Mouse (Mus musculus) lung, embryonic 15.5 days (tissue): Measurements from ENCODE around the gene F2r. TPM values are rescaled to one million over a fixed set of nuclear protein-coding genes. Genes with fewer than 3 reads are reported as not detected.

ENCODE experiments used
- ATAC-seq: fragments of 200-750 bp; cut with Nextera tagmentation; 2 replicates; pipeline ENCODE4 v1.8.0; 2017; ENCODE audit warnings: moderate number of reproducible peaks, borderline replicate concordance; ENCODE audit not compliant: low FRiP score, low TSS enrichment; ENCODE audit errors: extremely low read depth
- H3K27ac ChIP-seq: fragments of 300-500 bp; sonication (generic); 2 replicates; pipeline ENCODE4 v1.5.1; 2015; ENCODE audit warnings: moderate library complexity, mild to moderate bottlenecking, inconsistent platforms
- H3K27me3 ChIP-seq: fragments of 300-500 bp; sonication (generic); 2 replicates; pipeline ENCODE4 v1.6.1; 2015; ENCODE audit warnings: inconsistent platforms
- H3K36me3 ChIP-seq: fragments of 300-500 bp; sonication (generic); 2 replicates; pipeline ENCODE4 v1.6.1; 2015; ENCODE audit warnings: inconsistent platforms
- H3K4me1 ChIP-seq: fragments of 300-500 bp; sonication (generic); 2 replicates; pipeline ENCODE4 v1.6.1; 2015; ENCODE audit warnings: inconsistent platforms
- H3K4me2 ChIP-seq: fragments of 300-500 bp; sonication (generic); 2 replicates; pipeline ENCODE4 v1.6.1; 2015; ENCODE audit warnings: inconsistent platforms, mild to moderate bottlenecking, moderate library complexity
- H3K4me3 ChIP-seq: fragments of 300-500 bp; sonication (generic); 2 replicates; pipeline ENCODE4 v1.5.1; 2015; ENCODE audit warnings: mild to moderate bottlenecking, inconsistent platforms
- H3K9ac ChIP-seq: fragments of 300-500 bp; sonication (generic); 2 replicates; pipeline ENCODE4 v1.6.1; 2015; ENCODE audit warnings: inconsistent platforms
- H3K9me3 ChIP-seq: fragments of 300-500 bp; sonication (generic); 2 replicates; pipeline ENCODE4 v1.6.1; 2016; ENCODE audit warnings: inconsistent platforms
- WGBS: fragments of 180-500 bp; shearing (Covaris S2); methylation state at CpG from one replicate; pipeline ENCODE4 v1.1.7; 2015; 5-methylcytosine and 5-hydroxymethylcytosine counted together
- polyA plus RNA-seq: library from polyadenylated mRNA; unstranded; fragments of >200 nt; fragmentation: Nextera tagmentation; extraction: Ambion mirVana; gene quantifications from 2 replicates; pipeline ENCODE4 v1.2.1, GENCODE M21; 2015

The F2r gene
- polyA plus RNA-seq, 1 experiment from 2014 or later = 114 TPM

DNA sequence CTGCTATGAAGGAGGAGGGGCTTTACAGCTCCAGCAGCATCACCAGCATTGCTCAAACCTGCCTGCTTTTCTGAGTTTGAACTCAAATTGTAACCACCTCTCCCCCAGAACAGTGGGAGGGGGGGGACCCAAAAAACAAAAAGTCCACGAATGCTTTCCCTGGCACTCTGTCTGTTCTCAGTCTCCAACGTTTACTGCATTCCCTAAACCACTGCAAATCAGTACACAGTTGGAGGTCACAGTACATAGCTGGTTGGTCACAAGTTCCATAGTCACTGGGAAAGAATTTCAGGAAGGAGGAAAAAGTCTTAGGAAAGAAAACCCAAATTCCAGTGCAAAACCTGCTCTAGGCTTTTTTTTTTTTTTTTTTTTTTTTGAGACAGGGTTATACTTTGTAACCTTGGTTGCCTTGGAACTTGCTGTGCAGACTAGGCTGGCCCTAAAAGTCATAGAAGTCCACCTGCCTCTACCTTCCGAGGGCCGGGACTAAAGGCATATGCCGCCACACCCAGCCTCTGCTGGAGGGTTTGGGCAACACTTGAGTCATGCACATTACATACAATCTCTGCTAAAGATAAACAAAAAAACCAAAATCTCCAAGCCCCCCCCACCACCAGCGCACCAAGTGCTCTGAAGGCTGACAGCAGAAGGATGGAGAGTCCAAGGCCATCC lies 9.7 kb downstream of the F2r start:
- no peaks in the 10 kb centered on the region for H3K27me3 ChIP-seq
- WGBS = 76% methylated on average over 6 of the region's 6 CpGs
- no peak overlapping the region for H3K27ac ChIP-seq
- peaks cover 16% of the 10 kb centered on the region for H3K4me1 ChIP-seq
- H3K4me2 ChIP-seq = no peak overlapping the region
- peaks cover 26% of the 10 kb centered on the region for H3K36me3 ChIP-seq
- H3K9ac ChIP-seq = no peak overlapping the region
- no peak overlapping the region for H3K4me3 ChIP-seq
- ATAC-seq = no peak
- no peaks in the 10 kb centered on the region for H3K9me3 ChIP-seq

DNA sequence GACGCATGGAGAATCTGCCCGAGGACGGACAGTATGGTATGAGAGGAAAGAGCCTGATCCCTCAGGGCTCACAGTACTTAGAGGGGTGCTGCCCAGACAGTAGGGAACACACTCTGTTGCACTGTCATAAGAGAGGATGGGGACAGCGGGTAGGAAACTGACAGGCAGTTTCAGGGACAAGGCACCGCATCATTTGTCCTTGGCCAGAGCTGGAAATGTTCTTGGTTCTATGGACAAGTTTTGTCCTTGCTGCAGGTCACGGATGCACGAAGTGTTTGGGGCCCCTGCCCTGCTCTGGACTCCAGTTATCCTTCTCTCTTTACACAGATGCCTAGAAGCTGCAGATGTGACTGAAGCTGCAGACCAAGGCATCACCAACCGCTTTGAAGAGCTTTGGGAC lies 11.3 kb downstream of the F2r start:
- no peak overlapping the region for H3K27ac ChIP-seq
- no peak overlapping the region for H3K4me3 ChIP-seq
- no peaks in the 10 kb centered on the region for H3K27me3 ChIP-seq
- no peak overlapping the region for H3K4me2 ChIP-seq
- peaks cover 15% of the 10 kb centered on the region for H3K4me1 ChIP-seq
- no peaks in the 10 kb centered on the region for H3K9me3 ChIP-seq
- WGBS = 93% methylated on average over 8 of the region's 8 CpGs
- peaks cover 35% of the 10 kb centered on the region for H3K36me3 ChIP-seq
- ATAC-seq = no peak
- no peak overlapping the region for H3K9ac ChIP-seq

DNA sequence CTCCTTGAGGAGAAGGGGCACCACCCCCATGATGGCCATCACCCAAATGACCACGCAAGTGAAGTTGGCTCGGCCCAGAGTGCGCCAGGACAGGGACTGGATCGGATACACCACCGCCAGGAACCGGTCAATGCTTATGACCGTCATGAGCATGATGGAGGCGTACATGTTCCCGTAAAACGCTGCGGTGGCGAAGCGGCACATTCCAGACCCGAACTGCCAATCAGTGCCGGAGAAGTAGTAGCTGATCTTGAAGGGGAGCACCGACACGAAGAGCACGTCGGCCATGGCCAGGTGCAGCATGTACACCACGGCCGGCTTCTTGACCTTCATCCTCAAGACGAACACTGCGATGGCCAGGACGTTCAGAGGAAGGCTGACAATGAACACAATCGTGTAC lies 14.0 kb downstream of the F2r start:
- Histone ChIP-seq H3K4me2 (no peak overlapping the region), H3K27ac (no peak overlapping the region), H3K4me1 (no peaks in the 10 kb centered on the region), H3K9ac (no peak overlapping the region), H3K9me3 (no peaks in the 10 kb centered on the region), H3K4me3 (no peak overlapping the region), H3K36me3 (peaks cover 40% of the 10 kb centered on the region), H3K27me3 (no peaks in the 10 kb centered on the region)
- no peak for ATAC-seq
- 95% methylated on average over 25 of the region's 25 CpGs for WGBS

DNA sequence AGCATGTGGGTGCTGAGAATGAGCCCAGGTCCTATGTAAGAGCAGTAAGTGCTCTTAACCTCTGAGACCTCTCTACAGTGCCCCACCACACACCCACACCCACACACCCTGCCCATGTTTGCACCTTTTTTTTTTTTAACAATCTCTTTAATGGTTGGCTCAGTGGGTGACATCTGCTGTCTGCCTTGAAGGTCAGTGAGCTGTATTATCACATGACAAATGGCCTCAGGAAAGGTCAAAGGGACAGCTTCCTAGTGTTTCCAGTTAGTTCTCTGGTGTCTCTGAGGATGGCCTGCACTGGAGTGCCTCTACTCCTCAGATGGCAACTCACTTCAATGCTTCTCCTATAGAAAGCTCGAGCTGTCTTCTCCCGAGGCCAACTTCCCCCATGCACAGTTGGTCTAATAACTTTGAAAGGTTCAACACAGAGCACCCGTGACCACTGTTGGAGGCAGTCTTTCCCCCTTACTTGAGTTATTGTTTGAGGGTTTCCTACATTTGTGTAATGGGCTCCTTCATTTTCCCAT lies 18.4 kb downstream of the F2r start:
- H3K27me3 ChIP-seq = no peaks in the 10 kb centered on the region
- H3K36me3 ChIP-seq = peaks cover 36% of the 10 kb centered on the region
- no peaks in the 10 kb centered on the region for H3K9me3 ChIP-seq
- no peaks in the 10 kb centered on the region for H3K4me1 ChIP-seq
- ATAC-seq = no peak
- H3K27ac ChIP-seq = no peak overlapping the region
- no peak overlapping the region for H3K4me3 ChIP-seq
- H3K9ac ChIP-seq = no peak overlapping the region
- no peak overlapping the region for H3K4me2 ChIP-seq
- WGBS = 68% methylated on average over 3 of the region's 3 CpGs

DNA sequence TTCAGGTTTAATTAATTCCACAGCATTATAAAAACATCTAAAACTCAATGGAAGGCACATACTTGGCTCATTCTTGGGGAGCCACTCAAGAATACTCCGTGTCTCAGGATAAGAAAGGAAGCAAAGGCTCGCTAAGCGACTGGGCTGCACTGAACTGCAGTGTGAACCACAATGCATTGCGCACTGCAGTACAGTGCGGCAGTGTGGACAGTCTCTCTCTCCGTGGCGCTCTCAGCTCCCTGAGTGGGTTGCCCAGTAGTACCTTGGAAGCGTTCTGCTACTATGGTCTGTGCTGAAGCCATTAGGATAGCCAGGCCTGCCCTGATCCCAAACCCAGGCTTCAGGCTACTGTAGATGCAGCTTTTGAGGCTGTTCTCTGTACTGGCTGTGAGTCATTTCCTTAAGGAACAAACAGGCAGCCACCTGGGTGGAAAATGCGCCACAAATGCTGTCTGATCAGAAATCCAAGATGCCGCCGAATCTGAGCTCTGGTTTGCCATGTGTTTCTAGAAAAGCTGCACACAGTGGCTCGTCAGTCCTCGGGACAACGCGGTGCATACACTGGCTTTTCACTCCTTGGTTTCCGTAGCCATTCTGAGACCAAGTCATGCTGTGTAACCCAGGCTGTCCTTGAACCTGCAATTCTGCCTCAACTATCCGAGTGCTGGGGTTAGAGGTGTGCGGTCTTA lies 19.9 kb downstream of the F2r start:
- no peak overlapping the region for H3K4me2 ChIP-seq
- no peaks in the 10 kb centered on the region for H3K9me3 ChIP-seq
- H3K36me3 ChIP-seq = peaks cover 22% of the 10 kb centered on the region
- no peak overlapping the region for H3K27ac ChIP-seq
- ATAC-seq = no peak
- 77% methylated on average over 18 of the region's 18 CpGs for WGBS
- no peak overlapping the region for H3K4me3 ChIP-seq
- H3K27me3 ChIP-seq = no peaks in the 10 kb centered on the region
- H3K4me1 ChIP-seq = no peaks in the 10 kb centered on the region
- no peak overlapping the region for H3K9ac ChIP-seq

DNA sequence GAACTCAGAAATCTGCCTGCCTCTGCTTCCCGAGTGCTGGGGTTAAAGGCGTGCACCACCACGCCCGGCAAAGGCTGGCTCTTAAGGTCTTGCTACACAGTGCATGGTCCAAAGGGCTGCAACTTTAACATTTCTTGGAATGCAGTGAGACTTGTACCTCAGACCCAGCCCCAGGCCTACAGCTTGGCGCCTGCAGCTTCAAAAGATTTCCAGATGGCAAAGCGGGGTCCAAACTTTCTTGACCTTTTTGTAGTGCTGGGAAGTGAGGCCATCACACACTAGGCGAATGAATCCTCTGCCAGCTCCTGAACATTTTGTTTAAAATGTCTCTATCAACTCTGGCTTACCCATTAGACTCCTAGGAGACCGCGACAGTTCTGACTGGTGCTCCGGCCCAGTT lies 20.7 kb downstream of the F2r start:
- H3K9me3 ChIP-seq = no peaks in the 10 kb centered on the region
- ATAC-seq = no peak
- no peaks in the 10 kb centered on the region for H3K27me3 ChIP-seq
- no peak overlapping the region for H3K4me2 ChIP-seq
- peaks cover 14% of the 10 kb centered on the region for H3K36me3 ChIP-seq
- no peak overlapping the region for H3K9ac ChIP-seq
- no peak overlapping the region for H3K4me3 ChIP-seq
- no peak overlapping the region for H3K27ac ChIP-seq
- peaks cover 4% of the 10 kb centered on the region; the same call in 1 of the 2 replicates for H3K4me1 ChIP-seq
- 88% methylated on average over 10 of the region's 10 CpGs for WGBS

DNA sequence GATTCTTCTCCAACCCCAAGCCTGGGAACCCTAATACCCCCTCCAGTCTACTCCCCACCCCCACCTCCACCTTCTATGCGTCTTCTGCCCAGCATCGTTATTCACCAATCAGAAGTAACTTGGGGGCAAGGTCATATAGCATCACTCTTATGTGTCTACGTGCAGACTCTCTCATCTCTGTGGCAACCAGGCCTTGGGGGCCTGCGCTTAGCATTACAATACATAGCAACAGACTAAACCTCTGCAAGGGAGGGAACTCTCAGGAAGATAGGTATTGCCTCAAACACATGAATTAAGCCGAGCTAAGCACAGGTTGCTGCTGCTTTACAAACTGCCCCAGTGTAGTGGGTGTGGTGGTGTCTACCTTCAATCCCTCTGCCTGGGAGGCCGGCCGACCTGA lies 21.6 kb downstream of the F2r start:
- H3K27me3 ChIP-seq = no peaks in the 10 kb centered on the region
- no peaks in the 10 kb centered on the region for H3K9me3 ChIP-seq
- H3K27ac ChIP-seq = no peak overlapping the region
- no peak for ATAC-seq
- H3K9ac ChIP-seq = no peak overlapping the region
- H3K36me3 ChIP-seq = peaks cover 10% of the 10 kb centered on the region; the same call in 1 of the 2 replicates
- WGBS = 88% methylated on average over 7 of the region's 7 CpGs
- H3K4me3 ChIP-seq = no peak overlapping the region
- no peak overlapping the region for H3K4me2 ChIP-seq
- peaks cover 5% of the 10 kb centered on the region; the same call in 1 of the 2 replicates for H3K4me1 ChIP-seq

DNA sequence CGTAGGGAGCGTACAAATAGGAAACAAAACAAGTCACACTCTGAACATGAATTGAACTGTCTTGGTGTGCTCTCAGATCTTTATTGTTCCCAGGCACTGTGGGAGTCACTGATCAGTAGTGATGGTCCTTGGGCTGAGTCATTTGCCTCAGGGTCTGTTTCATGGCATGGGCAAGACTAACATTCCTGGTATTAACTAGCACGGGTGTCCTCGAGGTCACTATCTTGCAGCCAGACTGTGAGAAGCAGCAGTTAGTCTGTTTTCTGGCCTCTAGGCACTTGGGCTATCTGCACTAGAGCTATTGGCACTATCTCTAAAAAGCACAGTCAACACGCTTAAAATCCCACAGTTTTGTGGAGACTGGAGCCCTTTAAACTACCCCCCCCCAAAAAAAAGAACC lies 22.4 kb downstream of the F2r start:
- H3K36me3 ChIP-seq = peaks cover 2% of the 10 kb centered on the region; the same call in 1 of the 2 replicates
- H3K9ac ChIP-seq = no peak overlapping the region
- no peaks in the 10 kb centered on the region for H3K9me3 ChIP-seq
- no peak overlapping the region for H3K27ac ChIP-seq
- ATAC-seq = no peak
- WGBS = 68% methylated on average over 5 of the region's 5 CpGs
- H3K27me3 ChIP-seq = no peaks in the 10 kb centered on the region
- peaks cover 5% of the 10 kb centered on the region; the same call in 1 of the 2 replicates for H3K4me1 ChIP-seq
- H3K4me2 ChIP-seq = no peak overlapping the region
- no peak overlapping the region for H3K4me3 ChIP-seq

DNA sequence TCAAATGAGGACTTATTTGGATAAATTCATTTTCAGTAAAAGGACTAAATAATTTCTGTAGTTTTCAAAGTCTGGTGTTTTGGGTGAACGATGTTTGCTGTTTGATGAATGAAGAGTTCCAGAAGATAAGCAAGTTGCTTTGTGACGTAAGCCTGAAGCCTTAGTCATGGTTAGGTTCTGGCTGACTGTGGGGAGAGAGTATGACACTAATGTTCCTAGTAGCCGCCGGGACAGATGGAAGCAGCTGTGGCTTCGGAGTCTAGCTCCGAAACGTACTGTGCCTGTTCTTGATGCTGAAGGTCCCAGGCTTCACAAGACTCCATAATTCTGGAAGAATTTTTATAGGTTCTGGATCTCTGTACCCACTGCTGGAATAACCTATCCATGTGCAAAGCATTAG lies 22.9 kb downstream of the F2r start:
- no peaks in the 10 kb centered on the region for H3K36me3 ChIP-seq
- H3K4me2 ChIP-seq = no peak overlapping the region
- H3K4me3 ChIP-seq = no peak overlapping the region
- no peak overlapping the region for H3K9ac ChIP-seq
- 53% methylated on average over 7 of the region's 7 CpGs for WGBS
- H3K4me1 ChIP-seq = peaks cover 5% of the 10 kb centered on the region; the same call in 1 of the 2 replicates
- 0 out of 2 replicates have a peak, but pooled peaks have one; percentile 51 for ATAC-seq
- no peak overlapping the region for H3K27ac ChIP-seq
- no peaks in the 10 kb centered on the region for H3K9me3 ChIP-seq
- H3K27me3 ChIP-seq = no peaks in the 10 kb centered on the region

DNA sequence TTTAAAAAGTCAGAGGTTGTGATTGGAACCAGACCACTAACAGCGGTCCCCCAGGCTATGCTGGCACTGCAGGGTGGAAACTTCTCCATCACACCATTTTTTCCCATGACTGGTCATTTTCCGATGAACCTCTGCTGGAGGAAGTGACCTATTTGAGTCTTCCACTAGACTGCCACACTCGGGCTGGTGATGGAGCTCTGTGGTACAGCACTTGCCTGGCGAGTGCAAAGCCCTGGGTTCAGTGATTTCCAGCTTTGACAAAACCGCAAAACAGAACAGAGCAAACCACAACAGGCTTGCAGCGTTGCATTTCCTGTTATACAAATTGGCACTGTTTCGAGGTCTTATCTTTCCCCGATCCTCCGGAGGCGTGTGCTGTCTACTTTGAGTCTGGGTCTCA lies 25.4 kb downstream of the F2r start:
- no peak overlapping the region for H3K9ac ChIP-seq
- peaks cover 5% of the 10 kb centered on the region; the same call in 1 of the 2 replicates for H3K4me1 ChIP-seq
- no peak overlapping the region for H3K4me3 ChIP-seq
- no peaks in the 10 kb centered on the region for H3K27me3 ChIP-seq
- 60% methylated on average over 10 of the region's 10 CpGs for WGBS
- ATAC-seq = no peak
- no peaks in the 10 kb centered on the region for H3K9me3 ChIP-seq
- no peaks in the 10 kb centered on the region for H3K36me3 ChIP-seq
- no peak overlapping the region for H3K4me2 ChIP-seq
- no peak overlapping the region for H3K27ac ChIP-seq

DNA sequence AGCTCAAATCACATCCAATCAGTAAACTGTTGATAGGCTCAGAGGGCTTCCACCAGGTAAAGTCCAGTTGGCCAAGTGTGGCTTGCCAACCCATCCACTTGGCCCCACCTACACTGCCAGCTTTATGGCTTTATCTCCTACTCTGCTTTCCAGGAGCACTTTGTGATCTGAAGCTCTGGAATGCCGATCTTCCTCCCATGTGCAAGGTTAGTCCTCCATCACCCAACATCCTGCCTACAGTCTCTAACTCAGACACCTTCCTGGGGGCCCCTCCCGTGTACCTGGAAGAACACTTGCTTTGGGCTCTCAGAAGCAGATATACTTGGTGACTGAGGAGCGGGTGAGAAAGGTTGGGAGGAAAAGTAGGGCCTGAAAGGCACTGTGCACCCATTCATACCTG lies 26.7 kb downstream of the F2r start:
- peaks cover 5% of the 10 kb centered on the region; the same call in 1 of the 2 replicates for H3K4me1 ChIP-seq
- H3K36me3 ChIP-seq = no peaks in the 10 kb centered on the region
- no peak for ATAC-seq
- no peaks in the 10 kb centered on the region for H3K9me3 ChIP-seq
- H3K4me3 ChIP-seq = no peak overlapping the region
- no peak overlapping the region for H3K4me2 ChIP-seq
- no peaks in the 10 kb centered on the region for H3K27me3 ChIP-seq
- WGBS = 88% methylated on average over 3 of the region's 3 CpGs
- H3K9ac ChIP-seq = no peak overlapping the region
- H3K27ac ChIP-seq = no peak overlapping the region

DNA sequence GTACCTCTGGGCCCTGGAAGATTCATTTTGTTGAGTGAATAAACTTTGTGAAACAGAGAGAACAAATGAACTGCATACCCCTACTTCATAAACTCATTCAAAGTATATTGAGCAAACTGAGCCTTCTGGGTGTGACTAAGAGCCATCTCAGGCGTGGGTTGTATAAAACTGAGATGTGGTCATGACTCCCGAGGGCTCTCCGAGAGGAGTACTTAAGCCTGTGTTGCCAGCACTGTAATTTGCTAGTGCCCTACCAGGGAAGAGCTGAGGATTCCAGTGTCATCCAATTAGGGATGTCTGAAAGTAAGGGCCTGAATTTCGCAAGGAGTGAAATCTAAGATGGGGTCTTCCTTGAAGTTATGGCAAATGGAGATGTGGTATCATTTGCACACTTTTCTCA lies 30.7 kb downstream of the F2r start:
- no peaks in the 10 kb centered on the region for H3K9me3 ChIP-seq
- peaks cover 5% of the 10 kb centered on the region; the same call in 1 of the 2 replicates for H3K4me1 ChIP-seq
- no peak overlapping the region for H3K4me3 ChIP-seq
- H3K27ac ChIP-seq = no peak overlapping the region
- 86% methylated on average over 4 of the region's 4 CpGs for WGBS
- H3K4me2 ChIP-seq = no peak overlapping the region
- no peaks in the 10 kb centered on the region for H3K36me3 ChIP-seq
- H3K9ac ChIP-seq = no peak overlapping the region
- no peaks in the 10 kb centered on the region for H3K27me3 ChIP-seq
- no peak for ATAC-seq
